Mouse (Mus musculus): ENCODE results near the gene Nfia.
A peak's percentile ranks its signal among the peaks of the same experiment; 100 is the strongest.

Gene Nfia

DNA sequence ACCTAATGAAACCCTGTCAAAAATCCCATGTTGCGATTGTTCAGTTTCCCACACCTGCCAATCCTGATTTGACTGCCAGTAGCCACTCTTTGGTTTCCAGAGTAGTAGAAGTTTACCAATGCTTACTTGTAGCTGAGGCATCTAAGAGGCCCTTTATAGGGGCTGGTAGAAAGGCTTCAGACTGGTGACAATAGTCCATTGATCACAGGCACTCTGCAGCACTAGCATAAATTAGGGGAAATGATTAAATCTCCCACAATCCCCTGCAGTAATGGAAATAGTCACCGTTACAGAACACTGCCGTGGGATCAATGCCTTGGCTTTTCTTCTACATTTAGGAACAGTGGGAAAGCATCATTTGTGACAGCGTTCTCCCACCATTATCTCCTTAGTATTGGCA, 254.9 kb downstream of the Nfia start:
- no peak for DNase-seq

DNA sequence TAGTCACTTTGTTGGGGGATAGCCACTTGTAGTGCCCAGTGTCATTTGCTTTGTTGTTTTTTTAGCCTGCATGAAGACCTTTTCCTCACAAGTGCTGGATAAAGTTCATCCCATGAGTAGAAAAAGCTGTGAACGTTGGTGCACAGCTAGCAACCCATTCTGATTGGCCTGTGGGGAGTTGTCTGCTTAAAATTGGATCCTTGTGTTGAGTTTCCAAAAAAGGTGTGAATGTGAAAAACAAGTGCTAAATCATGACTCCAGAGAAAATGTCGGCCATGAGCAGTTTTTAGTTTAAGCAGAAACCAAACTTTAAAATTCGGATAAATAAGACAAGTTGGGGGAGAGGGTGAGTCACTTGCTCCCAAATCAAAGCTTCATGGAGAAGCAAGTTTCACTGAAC, 259.3 kb downstream of the Nfia start:
- no peak for DNase-seq

DNA sequence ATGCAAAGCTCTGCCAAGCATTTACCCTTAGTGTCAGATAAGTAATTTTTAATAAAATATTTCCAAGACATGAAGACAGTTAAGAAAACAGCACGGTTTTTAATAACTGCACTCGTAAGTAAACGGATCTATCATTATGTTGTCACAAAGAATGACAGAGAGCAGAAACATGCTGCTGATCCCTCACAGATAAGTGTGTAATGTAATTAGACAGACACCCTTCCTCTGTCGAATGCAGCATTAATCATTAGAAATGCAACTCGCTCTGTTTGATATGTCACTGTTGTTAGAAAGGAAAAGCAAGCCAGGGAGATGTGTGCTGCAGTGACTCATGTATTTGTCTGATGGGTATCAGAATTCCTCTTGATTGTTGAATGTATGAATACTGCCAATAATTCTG, 259.8 kb downstream of the Nfia start:
- no peak for DNase-seq

GRCm38 (mm10) chr4:98039095-98039494, 266.6 kb downstream of the Nfia start:
- DNase-seq, result no peak

DNA sequence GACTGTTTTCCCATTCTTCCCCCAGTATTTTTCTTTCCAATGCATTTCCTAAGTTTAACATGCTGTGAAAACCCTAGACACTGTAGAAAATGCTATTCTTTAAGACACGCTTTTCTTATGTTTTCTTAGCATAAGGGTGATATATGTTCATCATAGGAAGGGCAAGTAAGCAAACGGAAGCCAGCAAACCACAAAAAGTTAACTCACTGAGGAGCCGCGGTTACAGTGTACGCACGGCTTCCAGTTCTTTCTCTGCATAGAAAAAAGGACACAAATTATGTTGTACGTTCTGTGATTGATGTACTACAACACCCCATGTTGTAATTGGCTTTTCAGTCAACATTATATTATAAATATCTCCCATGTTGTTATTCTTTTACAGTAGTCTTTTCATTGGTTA, 267.6 kb downstream of the Nfia start:
- DNase-seq, result peak; percentile 37 to 54

GRCm38 (mm10) chr4:98044611-98045010, 272.1 kb downstream of the Nfia start:
- DNase-seq, result peak in 1 of 2 experiments; percentile 25

DNA sequence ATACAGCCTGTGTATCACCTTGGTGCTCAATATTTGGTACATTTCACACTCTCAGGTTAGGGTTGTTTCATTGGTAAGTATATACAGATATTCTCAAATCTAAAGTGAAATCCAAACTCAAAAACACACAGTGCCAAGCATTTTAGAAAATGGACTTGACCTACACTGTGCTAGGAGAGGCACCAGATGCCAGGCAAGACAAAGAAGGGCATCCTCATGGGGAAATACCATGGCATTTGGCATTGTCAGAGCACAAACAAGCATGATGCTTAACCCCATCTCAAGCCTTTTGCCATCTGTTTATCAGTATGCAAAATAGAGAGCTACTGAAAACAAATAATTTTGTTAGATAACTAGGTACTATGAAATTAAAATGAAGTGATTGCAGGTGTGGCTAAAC, 274.8 kb downstream of the Nfia start:
- no peak for DNase-seq

- DNase-seq, result no peak
Observed at GRCm38 (mm10) chr4:98049584-98049983, 277.1 kb downstream of the Nfia start.

GRCm38 (mm10) chr4:98050003-98050620, 277.6 kb downstream of the Nfia start:
- no peak for DNase-seq

- DNase-seq, result no peak
Observed at GRCm38 (mm10) chr4:98050781-98051180, 278.2 kb downstream of the Nfia start.

- no peak for DNase-seq
Observed at GRCm38 (mm10) chr4:98051326-98051725, 278.8 kb downstream of the Nfia start.

DNA sequence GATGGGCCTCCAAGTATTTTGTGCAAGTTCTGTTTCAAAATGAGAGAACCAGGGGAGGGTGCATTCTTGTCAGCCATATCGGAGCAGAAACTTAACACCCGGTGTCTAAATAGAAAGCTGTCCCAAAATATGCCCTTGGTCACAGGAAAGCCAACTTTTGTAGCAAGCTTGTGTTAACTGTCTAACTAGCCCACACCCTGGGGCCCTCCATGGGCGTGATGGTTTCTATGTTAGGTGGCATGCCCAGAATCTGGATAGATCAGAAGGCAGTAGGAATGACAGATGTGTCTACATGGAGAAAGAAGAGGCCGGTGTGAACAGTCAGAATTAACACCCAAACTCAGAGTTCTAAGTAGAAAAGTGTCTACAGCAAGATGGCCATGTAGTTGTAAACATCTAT, 282.5 kb downstream of the Nfia start:
- DNase-seq, result no peak

- DNase-seq, result no peak
Observed at GRCm38 (mm10) chr4:98056396-98057020, 284.0 kb downstream of the Nfia start.

DNA sequence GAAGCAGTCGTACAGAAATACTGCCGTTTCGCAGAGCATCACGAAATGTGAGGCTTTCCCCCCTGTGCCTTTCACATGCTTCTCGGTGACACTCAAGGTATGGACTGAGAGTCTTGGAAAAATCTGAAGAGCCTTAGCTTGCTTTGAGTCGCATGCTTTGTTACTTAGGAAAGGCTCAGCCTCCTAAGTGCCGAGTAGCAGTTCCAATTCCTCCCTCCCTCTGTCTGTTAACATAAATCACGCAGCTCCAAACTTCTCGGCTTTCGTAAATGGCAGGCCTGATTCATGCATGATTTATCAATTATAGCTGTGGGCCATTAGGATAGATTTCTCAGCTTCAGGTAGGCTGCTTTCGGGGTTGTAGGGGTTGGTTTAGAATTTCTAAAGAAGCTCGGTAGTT, 284.7 kb downstream of the Nfia start:
- DNase-seq, result no peak

- no peak for DNase-seq
Observed at GRCm38 (mm10) chr4:98057721-98058120, 285.2 kb downstream of the Nfia start.

GRCm38 (mm10) chr4:98058182-98058581, 285.6 kb downstream of the Nfia start:
- DNase-seq, result no peak

- DNase-seq, result no peak
Observed at GRCm38 (mm10) chr4:98060601-98061000, 288.1 kb downstream of the Nfia start.

DNA sequence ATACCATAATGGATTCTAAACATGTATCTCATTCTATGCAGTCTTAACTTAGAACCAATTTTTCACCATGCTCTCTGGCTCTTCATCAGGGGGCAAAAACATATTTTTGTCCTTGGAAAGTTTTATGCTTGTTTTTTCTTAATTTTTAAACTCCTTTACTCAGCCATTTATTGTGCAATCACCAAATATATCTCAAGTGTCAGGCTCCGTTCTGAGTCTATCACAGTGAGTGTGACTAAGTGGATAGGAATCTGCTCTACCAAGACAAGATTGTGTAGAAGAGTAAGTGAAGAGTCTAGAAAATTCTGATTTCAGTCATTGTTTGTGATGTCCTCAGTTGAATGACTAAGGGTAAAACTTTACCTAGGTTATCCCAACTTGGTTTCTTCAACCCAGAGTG, 288.6 kb downstream of the Nfia start:
- no peak for DNase-seq

DNA sequence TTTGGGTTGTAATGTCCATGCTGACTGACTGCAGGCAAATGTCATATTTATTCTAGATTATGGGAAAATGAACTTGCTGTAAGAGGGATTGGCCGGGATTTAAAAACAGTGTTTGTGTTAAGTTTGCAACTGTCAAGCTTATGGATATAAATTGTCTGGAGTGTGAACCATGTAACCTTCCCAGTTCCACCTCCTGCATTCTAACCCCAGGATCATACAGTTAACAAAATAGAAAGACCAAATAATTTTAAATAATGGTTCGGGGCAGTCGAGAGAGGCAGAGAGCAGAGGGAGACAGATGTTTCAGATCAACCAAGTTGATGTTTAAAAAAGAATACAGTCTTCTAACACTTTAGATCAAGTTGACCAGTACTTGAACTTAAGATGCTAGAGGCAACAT, 290.7 kb downstream of the Nfia start:
- no peak for DNase-seq

GRCm38 (mm10) chr4:98076106-98076505, 303.6 kb downstream of the Nfia start:
- no peak for DNase-seq

DNA sequence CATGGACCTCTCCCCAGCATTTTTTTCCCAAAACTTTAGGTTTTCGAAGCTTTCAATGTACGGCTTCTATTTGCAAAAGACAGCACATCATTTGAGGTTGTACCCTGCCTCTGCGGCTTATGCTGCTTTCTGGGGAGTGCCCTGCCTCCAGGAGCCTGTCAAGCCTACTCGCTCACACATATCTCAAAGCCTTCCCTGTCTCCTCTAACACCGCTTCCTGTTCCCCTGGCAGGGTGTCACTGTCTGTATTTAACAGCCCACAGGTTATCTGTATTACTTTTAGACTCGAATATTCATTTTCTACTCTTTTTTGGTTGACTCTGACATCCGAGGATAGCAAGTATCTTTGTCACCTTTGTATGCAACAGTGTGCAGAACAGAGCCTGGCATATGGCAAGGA, 304.1 kb downstream of the Nfia start:
- peak in 1 of 2 experiments; percentile 28 for DNase-seq

- DNase-seq, result no peak
Observed at GRCm38 (mm10) chr4:98080586-98080985, 308.1 kb downstream of the Nfia start.

- no peak for DNase-seq
Observed at GRCm38 (mm10) chr4:98081962-98082361, 309.4 kb downstream of the Nfia start.

DNA sequence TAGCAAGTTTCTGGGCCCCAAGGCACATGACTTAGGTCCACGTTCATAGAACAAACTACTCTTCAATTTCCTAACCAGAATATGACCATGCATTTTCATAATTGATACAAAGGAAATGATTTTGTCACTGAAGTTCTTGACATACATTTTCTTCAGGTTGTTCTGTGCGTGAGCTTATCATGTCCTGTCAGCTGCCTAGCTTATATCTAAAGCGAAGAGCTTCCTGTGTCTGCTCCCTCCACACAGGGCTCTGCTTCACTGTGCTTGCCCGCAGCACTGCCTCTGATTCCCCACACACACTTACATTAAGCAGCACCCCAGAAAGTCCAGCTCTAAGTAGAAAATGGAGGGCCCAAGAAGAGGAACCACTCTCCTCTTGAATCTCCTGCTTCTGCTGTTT, 310.0 kb downstream of the Nfia start:
- peak in 1 of 2 experiments; percentile 40 for DNase-seq

- DNase-seq, result no peak
Observed at GRCm38 (mm10) chr4:98085060-98085459, 312.5 kb downstream of the Nfia start.

All from thymus, postnatal 36 days (tissue).